Mouse (Mus musculus): ENCODE measurements around the gene Saysd1.

- TF ChIP-seq CTCF (IDR thresholded peaks at IDR 0.05; ENCODE audit: control insufficient read depth, insufficient read depth, low read length) = no peak
- no peak for TF ChIP-seq POLR2A (IDR thresholded peaks at IDR 0.05; ENCODE audit: borderline replicate concordance, control insufficient read depth, low read depth, low read length)
Measured at GRCm38 (mm10) chr14:20112218-20112617, 26.1 kb downstream of the Saysd1 start.
